Mouse (Mus musculus) MN1 (cell line): Measurements from ENCODE around the gene Vmn2r92.
"Not testable (repeated sequence)": the region's sequence is repeated elsewhere in the genome, so short reads cannot be mapped to it uniquely, and the experiment has no call there.

Experiments
- DNase-seq: peaks from one replicate; pipeline ENCODE4 v3.0.0-alpha.2; 2016; ENCODE audit warnings: low spot score

Gene Vmn2r92

DNA sequence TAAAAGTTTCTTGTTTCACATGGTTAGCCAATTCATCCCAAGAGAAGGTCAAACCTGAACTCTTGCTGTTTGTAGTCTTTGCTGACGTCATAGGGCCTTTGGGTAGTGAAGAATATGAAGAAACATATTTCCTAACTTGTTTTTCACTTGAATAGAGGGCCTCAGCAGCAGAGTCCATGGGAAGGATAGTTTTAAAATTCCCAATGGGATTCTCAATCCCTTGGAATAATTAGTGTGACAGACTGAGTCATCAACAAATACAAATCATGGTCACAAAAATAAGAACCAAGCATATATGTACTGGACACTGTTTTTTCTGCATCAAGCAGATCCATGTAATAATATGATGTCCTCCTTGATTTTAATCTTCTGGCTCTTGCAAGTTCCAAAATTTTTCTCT is at the start of gene Vmn2r92:
Gene Vmn2r92 (plus strand): TSS at position 301 of the 400 bp plus-strand sequence.
- DNase-seq, result not testable (repeated sequence)

DNA sequence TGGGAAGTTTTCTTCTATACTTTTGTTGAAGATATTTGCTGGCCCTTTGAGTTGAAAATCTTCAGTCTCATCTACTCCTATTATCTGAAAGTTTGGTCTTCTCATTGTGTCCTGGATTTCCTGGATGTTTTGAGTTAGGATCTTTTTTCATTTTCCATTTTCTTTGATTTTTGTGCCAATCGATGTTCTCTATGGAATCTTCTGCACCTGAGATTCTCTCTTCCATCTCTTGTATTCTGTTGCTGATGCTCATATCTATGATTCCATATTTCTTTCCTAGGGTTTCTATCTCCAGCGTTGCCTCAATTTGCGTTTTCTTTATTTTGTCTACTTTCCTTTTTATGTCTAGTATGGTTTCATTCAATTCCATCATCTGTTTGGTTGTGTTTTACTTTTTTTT is 49.4 kb upstream of the Vmn2r92 start:
- DNase-seq, result peak; percentile 7

DNA sequence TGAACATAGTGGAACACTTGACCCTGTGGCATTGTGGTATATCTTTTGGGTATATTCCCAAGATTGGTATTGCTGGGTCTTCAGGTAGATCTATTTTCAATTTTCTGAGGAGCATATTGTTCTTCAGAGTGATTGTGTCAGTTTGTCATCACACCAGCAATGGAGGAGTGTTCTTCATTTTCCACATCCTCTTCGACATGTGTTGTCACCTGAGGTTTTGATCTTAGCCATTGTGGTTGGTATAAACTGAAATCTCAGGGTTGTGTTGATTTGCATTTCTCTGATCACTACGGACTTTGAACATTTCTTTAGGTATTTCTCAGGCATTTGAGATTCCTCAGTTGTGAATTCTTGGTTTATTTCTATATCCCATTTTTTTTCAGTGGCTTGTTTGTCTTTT is 9.5 kb downstream of the Vmn2r92 start:
- DNase-seq, result not testable (repeated sequence)

DNA sequence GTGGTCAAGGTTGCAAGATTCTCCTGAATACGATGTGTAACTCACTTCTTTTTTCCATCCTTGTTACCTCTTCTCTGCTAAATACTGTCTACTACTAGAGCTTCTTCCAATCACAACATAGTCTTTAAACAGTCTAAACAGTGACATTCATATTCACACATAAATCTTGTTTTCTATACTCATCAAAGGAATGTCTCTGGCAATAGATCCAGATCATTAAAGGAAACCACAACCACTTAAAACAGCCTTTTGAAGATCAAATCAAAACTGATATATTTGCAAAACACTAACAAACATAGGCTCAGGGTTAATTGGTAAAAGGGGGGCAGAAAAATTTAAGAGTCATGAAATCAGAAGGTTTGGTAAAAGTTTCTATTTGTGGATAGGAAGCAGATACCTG is 38.0 kb downstream of the Vmn2r92 start:
- DNase-seq, result no peak

DNA sequence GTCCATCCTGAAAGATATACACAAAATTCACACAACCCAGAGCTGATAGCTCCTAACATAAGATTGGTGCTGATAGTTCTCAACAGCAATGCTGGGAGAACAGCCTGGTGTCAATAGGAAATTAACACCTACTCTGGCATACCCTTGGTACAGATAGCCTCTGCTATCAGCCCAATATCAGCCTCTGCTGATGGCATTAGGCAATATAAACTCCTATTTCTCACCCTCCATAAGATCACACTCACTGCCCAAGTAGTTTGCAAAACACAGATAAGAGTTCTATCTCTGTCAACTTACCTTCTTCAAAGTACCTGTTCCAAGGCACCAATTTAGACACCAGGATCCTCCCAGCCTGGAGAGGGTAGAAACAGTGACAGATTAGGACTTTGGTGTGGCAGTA is 69.6 kb downstream of the Vmn2r92 start:
- DNase-seq, result no peak

DNA sequence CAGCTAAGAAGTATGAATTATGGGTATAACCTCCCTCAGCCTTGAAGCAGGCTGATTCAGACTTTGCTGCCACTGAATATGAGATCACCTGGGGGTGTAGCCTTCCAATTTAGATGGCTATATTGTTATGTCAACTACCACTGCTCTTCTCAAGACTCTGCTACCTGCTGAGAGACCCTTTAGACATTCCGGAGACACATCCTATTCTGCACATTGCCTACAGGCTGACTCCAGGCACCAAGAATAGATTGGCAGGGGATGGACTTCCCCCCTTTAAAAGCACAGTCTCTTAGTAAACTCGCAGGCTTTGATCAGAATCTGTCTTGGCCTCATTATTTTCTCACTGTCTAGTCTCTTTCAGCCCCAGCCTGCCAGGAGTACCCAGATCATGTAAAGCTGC is 80.3 kb downstream of the Vmn2r92 start:
- no peak for DNase-seq

DNA sequence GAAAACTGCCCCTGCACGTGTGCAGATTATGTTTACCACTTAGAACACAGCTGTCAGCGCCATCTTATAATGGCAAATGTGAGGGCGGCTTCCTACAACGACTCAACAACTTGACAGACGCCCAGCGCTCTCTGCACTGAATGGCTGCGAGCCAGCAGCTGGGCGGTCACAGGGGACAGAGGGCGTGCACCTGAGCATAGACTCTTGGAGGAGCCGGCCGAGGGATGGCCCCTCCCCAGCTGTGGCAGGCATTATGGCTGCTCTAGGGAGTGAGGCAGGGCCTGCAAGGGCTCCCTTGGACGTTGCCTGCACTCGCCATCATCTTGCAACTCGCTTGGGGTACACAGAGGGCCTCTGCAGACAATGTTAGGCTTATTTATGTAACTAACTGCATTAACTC is 85.2 kb downstream of the Vmn2r92 start:
- no peak for DNase-seq
